Mouse (Mus musculus): ENCODE data around the gene Hoxd10.
A peak's percentile ranks its signal among the peaks of the same experiment; 100 is the strongest.

The Hoxd10 gene

DNA sequence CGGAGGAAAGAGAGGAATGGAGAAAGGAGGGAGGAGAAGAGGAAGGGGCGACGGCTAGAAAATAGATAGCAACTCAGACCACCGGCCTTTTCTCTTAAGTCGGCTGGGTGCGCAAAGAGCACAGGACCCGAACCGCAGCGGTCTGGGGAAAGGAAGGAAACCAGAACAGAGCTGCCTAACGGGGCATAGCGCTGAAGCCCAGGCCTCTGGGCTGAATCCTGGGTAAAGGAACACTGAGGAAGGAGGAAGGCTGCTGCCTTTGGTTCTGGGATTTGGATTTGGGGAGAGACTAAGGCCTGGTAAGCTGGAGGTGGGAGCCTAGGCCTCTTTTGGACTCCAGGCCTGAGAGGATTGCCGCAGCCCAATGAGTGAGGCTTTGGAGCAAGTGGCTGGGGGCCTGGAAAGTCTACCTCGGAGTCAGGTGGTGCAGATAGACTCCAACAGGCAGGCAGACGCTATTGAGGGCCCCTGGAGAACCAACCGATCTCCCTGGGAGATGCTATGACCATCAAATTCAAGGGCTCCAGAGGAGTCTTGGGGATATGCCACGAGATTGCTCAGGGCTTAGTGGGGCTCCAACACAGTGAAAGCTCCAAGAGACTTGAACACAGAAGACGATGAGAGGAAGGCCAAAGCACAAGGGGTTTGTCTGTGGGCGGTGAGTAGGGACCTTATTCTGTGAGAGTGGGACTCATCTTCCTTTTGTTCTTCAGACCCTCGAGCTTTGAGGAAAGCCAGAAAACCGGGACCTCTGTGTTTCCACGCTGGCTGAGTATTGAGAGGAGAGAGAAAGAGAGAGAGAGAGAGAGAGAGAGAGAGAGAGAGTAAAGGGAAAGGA is 10.9 kb upstream of the Hoxd10 start:
- no peak for DNase-seq (ENCODE audit: low spot score in 2 of 2)

DNA sequence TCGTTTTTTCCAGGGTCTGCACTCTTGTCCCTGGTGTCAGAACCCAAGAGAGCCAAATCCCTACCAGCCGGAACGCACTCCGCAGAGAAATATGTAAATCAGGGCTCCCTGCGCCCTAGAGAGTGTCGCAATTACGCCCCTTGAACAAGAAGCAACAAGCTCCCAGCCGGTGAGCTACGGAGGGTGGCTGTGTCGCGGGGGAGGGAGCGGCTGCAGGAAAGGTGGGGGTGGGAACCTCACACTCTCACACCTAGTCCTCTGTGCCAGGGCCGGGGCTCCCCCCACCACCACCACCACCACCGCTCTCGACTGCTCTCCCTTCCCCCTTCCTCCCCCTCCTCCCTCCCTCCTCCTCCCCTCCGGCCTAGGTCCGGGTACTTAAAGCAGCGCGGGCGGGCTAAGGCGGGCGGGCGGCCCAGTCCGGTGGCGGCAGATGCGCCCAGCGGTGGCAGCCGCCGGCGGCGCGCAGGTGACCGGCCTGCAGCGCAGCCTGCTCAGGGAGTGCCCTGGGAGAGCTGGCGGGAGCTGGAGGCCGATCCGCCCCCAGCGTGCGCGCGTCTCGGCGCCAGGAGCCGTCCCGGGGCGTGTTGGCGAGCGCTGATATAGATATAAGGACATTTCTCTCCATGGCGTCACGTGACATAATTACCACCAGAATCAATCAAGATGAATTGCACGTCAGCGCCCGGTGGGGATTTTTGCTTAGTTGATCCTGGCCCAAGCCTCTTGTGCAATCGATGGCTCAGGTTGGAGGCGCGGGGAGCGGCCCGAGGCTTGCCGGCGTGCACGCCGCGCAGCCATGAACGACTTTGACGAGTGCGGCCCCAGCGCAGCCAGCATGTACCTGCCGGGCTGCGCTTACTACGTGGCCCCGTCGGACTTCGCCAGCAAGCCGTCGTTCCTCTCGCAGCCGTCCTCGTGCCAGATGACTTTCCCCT is 9.9 kb upstream of the Hoxd10 start:
- DNase-seq (ENCODE audit: low spot score in 2 of 2): no peak

GRCm38 (mm10) chr2:74682796-74683195 is 8.9 kb upstream of the Hoxd10 start:
- DNase-seq (ENCODE audit: low spot score in 2 of 2): no peak

GRCm38 (mm10) chr2:74683471-74683951 is 8.2 kb upstream of the Hoxd10 start:
- DNase-seq (ENCODE audit: low spot score in 2 of 2): no peak

GRCm38 (mm10) chr2:74684106-74684505 is 7.6 kb upstream of the Hoxd10 start:
- DNase-seq (ENCODE audit: low spot score in 2 of 2): no peak

- DNase-seq (ENCODE audit: low spot score in 2 of 2): no peak
Measured at GRCm38 (mm10) chr2:74685059-74685603, 6.6 kb upstream of the Hoxd10 start.

DNA sequence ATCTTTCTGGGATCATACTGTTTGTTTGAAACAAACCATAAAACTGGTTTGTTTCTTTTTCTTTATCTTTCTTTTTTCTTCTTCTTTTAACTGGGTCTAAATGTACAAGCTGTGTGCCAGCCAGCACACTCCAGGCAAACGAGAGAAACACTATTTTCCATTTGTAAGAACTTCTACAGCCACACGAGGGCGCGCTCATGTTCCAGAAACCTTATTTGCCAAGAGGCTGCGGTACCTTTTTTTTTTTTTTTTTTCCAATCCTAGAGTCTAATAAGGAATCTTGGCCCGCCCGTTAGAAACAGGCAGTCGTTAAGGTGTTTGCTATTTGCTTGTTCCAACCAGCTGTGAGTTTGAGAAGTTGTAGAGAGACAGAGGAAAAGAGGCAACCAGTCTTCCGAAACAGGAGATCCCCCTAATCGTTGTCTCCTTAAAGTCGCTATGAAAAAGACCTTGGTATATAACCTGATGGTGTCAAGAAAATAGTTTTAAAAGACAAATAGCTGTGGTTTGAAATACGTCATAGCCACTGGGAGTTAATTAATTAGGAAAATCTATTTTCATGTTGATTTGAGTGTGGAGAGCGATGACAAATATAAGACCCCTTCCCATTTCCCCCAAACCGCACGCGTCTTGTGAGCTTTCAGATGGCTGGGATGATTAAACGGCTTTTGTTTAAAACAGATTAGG is 5.3 kb upstream of the Hoxd10 start:
- peak; percentile 61 to 62 for DNase-seq (ENCODE audit: low spot score in 2 of 2)

GRCm38 (mm10) chr2:74686988-74687697 is 4.6 kb upstream of the Hoxd10 start:
- no peak for DNase-seq (ENCODE audit: low spot score in 2 of 2)

DNA sequence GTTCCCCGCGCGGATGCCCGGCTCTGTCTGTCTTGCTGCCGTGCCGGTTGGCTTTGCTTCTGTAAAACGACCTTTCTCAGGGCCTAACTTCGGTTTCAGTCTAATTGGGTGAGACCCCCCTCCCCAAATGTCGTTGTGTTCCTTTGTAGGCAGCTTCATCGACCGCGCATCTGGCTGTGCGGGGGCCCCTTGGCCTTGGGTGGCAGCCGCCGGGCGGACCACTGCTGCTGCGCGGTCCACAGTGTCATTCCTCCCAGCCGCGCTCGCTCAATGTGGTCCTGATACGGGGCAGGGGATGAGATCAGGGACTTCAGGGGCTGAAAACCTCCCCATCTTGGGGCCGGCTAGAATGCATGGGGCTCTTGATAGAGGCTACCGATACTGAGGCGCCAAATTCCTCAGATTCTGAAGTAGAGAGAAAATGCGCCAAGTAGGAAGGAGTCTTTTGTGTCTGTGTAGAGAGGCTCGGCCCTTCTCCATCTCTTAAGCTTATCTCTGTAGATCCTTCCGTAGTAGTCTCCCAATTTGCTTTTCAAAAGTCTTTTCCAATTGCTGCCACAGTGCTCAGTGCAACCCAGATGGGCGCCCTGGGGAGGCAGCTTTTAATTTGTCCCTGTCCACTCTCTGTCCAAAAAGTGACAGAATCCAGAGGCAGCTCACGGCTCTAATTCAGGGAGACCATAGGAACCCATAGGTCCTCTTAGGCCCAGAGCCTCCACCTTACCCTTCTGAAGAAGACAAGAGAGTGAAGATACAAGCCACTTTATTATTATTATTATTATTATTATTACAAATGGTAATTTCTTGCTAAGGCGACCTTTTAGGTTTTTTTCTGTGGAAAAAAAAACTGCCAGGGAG is 3.8 kb upstream of the Hoxd10 start:
- DNase-seq (ENCODE audit: low spot score in 2 of 2): no peak

DNA sequence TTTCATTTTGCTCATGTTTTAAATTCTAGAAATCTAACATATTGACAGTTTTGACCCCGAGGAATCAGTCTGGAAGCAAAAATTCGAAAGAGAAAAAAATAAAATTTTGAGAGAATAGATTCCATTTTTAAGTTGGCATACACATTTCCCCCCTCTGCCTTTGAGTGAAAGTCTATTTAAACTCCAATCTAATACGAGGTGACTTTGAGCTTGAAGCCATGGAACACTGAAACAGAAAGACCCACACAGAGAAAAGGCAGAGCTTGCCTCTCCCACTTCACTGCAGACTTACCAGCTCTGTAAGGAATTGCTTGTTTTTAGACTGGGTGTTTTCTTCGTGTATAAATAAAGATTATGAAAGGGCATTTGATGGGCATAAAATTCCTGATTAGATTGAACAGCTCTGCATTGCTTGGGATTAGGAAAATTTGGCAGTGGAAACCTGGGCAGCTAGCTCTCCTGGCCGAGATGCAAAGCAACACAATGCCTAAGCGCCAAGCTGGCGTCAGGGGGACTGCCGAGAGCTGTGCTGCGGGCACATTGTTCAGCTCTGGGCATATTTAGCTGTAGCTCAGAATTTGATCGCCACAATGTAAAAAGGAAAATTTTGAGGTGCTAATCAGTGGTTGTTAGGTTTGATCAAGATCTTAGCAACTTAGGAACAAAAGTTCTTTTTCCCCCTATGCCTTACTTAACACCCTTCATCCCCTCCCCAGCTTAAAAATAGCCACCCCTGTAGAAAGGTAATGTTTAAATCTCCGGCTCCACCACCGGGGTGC is 2.7 kb upstream of the Hoxd10 start:
- no peak for DNase-seq (ENCODE audit: low spot score in 2 of 2)

DNA sequence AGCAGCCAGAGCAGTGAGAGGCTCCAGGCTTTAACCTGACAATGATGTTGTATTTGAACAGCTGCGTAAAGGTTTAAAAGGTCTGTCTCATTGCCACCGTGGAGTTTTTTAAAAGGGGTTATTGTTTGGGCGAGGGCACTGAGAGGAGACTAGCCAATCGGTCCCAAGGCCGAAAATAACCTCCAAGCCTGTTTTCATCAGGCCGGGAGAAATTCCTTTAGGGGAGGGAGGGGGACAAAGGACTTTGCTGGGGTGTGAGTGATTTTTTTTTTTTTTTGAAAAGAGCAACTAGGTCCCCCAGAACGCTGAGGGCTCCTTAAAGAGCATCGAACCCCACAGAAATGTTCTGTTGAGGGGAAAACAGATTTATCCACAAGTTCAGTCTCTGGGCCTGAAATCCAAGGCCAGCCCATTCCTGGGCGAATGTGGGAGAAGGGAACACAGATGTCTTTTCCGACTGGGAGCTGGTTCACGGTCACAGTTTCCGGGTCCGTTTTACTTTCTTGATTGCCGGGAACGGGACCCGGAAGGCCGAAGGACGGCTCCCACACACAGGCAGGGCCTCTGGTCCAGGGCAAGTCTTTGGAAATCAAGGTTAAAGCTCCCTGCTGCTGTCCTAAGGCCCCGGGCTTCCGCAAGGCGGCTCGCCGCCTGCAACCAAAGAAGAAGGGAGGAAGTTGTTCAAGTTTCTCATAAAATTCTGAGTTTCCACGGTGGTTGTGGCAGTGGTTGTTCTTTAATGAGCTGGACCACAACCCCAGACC is 2.0 kb upstream of the Hoxd10 start:
- no peak for DNase-seq (ENCODE audit: low spot score in 2 of 2)

DNA sequence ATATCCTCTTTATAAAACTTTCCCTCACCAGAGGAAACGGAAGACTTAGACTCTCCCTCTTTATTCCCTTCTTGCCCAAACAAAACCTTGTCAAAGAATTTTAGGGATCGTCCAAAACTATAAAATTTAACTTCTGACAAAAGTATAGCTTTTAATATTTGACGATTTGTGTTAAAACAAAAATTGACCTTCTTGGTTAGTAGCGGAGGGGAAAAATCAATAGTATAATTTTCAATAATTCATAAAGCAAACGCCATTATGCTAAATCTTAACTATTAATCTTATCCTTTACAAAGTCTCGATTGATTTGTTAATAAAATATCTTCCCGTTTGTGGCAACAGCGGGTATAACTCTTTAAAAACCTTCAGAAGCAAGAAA is 1.4 kb upstream of the Hoxd10 start:
- no peak for DNase-seq (ENCODE audit: low spot score in 2 of 2)

DNA sequence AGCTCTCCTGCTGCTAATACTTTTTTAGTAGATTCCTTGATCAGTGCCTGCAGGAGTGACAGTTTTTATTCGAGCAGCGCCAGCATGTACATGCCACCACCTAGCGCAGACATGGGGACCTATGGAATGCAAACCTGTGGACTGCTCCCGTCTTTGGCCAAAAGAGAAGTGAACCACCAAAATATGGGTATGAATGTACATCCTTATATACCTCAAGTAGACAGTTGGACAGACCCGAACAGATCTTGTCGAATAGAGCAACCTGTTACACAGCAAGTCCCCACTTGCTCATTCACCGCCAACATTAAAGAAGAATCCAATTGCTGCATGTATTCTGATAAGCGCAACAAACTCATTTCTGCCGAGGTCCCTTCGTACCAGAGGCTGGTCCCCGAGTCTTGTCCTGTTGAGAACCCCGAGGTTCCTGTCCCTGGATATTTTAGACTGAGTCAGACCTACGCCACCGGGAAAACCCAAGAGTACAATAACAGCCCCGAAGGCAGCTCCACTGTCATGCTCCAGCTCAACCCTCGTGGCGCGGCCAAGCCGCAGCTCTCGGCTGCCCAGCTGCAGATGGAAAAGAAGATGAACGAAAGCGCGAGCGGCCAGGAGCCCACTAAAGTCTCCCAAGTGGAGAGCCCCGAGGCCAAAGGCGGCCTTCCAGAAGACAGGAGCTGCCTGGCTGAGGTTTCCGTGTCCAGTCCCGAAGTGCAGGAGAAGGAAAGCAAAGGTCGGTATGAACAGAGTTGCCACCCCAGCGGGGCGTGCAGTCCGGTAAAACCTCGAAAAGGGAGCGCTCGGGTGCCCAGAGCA is 477 bp downstream of the Hoxd10 start:
- no peak for DNase-seq (ENCODE audit: low spot score in 2 of 2)

DNA sequence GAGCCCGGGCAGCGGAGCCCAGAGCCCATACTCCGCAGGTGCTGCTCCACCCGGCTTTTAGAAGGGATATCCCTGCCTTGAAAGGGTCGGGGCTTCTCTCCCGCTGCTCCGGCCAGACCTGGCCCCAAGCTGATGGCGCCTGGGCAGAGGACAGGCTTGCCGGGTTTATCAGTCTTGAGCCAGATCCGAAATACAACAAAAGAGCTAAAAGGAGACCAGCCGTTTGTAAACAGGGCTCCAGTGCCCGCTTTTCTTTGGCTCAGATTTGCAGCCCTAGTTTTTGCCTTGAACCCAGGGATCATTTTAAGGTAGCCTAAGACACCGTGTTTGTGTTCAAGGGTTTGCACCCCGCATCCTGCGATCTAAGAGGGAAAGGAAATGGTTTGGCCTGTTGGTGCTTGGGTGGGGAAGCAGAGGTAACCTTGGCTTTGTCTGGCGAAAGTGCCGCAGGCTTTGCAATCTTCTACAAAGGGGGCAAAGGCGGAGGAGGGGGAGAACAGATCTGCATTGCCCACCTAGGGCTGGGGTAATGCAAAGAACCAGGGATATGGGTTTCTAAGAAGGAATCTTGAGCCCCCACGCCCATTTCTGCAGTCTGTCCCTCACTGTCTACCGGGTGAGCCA is 1.2 kb downstream of the Hoxd10 start:
- DNase-seq (ENCODE audit: low spot score in 2 of 2): no peak

DNA sequence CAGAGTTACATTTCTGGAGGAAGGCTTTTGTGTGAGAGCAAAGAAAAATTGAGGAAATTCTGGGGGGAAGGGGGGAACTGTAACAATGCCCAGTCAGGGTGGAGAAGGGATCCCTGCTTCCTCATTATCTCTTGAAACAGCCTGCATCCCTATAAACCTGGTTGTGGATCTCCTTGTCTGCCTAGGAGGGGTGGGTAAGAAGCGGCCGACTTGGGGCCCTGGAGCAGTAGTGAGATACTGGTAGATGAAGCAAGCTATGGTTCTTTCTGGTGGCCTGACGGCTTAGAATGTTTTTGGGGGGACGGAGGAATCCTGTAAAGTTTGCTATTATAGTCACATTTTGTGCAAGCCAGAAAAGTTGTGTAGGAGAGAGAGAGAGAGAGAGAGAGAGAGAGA is 1.7 kb downstream of the Hoxd10 start:
- no peak for DNase-seq (ENCODE audit: low spot score in 2 of 2)

DNA sequence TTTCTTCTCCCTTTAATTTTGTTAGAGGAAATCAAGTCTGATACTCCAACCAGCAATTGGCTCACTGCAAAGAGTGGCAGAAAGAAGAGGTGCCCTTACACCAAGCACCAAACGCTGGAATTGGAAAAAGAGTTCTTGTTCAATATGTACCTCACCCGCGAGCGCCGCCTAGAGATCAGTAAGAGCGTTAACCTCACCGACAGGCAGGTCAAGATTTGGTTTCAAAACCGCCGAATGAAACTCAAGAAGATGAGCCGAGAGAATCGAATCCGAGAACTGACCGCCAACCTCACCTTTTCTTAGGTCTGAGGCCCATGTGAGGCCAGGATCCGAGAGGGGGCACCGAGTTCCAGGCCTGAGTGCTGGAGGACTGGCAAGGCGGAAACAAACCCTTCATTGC is 2.3 kb downstream of the Hoxd10 start:
- DNase-seq (ENCODE audit: low spot score in 2 of 2): no peak

GRCm38 (mm10) chr2:74695383-74695782 is 3.7 kb downstream of the Hoxd10 start:
- no peak for DNase-seq (ENCODE audit: low spot score in 2 of 2)
